Comparison of ENCODE assay signal across 10 mouse cellular contexts in the genomic region with DNA sequence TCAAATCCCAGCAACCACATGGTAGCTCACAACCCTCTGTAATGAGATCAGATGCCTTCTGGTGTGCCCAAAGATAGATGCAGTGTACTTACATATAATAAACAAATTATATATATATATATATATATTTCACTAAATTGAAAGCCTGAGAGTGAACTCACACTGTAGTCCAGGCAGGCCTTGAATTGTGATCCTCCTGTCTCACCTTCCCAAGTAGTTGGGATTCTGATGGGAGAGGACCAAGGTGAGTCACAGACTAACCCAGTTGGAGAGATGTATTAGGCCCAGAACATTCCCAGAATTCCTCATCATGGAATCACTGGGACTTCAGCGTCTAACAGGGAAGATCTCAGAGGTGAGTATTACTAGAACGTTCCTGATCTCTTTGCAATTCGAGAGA. TPM values are rescaled to one million over a fixed set of nuclear protein-coding genes. Genes with fewer than 3 reads are reported as not detected.
DNase-seq lines count a peak whose midpoint lies in the region; ATAC-seq lines count a peak whose summit lies in the region.
"Had no signal": no experiment of that assay in that cellular context is flagged by ENCODE, and none has a peak within 500 bp of the region (broad histone marks: within the 10 kb centered on the region; RNA-seq: fewer than 3 reads in every experiment).

A gene (plus strand): TSS at position 301 of the 400 bp plus-strand sequence.

- H3K9ac ChIP-seq in heart, embryonic 11.5 days (ENCODE audit: low read depth, low read length): peak within 1 kb of the TSS; percentile 66
- peak within 1 kb of the TSS; percentile 53 for H3K9ac ChIP-seq in lung, embryonic 16.5 days (ENCODE audit: low read length)
- peak within 1 kb of the TSS; percentile 48; the same call in 1 of the 2 replicates for H3K9ac ChIP-seq in limb, embryonic 12.5 days (replicated peaks)
- no peak within 1 kb of the TSS for H3K9ac ChIP-seq in stomach, embryonic 15.5 days

- H3K4me3 ChIP-seq in heart, embryonic 11.5 days (ENCODE audit: low read depth, low read length): peak within 1 kb of the TSS; percentile 23
- H3K4me3 ChIP-seq in lung, embryonic 16.5 days (ENCODE audit: low read length): peak within 1 kb of the TSS; percentile 39
- peak within 1 kb of the TSS; percentile 22; the same call in 1 of the 2 replicates for H3K4me3 ChIP-seq in limb, embryonic 12.5 days (replicated peaks)
- H3K4me3 ChIP-seq in stomach, embryonic 15.5 days (replicated peaks): peak within 1 kb of the TSS; percentile 24; the same call in 1 of the 2 replicates
- H3K4me3 ChIP-seq: erythroblast, embryonic 14.5 days had no signal

- intact Hi-C loops in heart, postnatal 14 days (cut with DNase I): no loop called here

- H3K27me3 ChIP-seq in heart, embryonic 11.5 days (ENCODE audit: control insufficient read depth, insufficient read depth, low read length): no peaks in the 10 kb centered on the region
- H3K27me3 ChIP-seq in lung, embryonic 16.5 days (ENCODE audit: control insufficient read depth, insufficient read depth, low read depth, low read length): no peaks in the 10 kb centered on the region
- no peaks in the 10 kb centered on the region for H3K27me3 ChIP-seq in limb, embryonic 12.5 days
- H3K27me3 ChIP-seq in stomach, embryonic 15.5 days (replicated peaks): no peaks in the 10 kb centered on the region

- ATAC-seq in heart, embryonic 11.5 days (replicated peaks; ENCODE audit: insufficient number of reproducible peaks, low FRiP score, low TSS enrichment): no peak
- no peak for ATAC-seq in lung, embryonic 16.5 days (ENCODE audit: low read depth)
- no peak for ATAC-seq in limb, embryonic 12.5 days (ENCODE audit: insufficient number of reproducible peaks, insufficient read depth, low FRiP score, low TSS enrichment, low read depth)
- ATAC-seq in stomach, embryonic 15.5 days (ENCODE audit: insufficient read depth, low FRiP score, low read depth): no peak

- no peaks in the 10 kb centered on the region for H3K9me3 ChIP-seq in heart, embryonic 11.5 days (replicated peaks; ENCODE audit: control insufficient read depth, low read length)
- no peaks in the 10 kb centered on the region for H3K9me3 ChIP-seq in lung, embryonic 16.5 days (ENCODE audit: control insufficient read depth, low read length)
- no peaks in the 10 kb centered on the region for H3K9me3 ChIP-seq in limb, embryonic 12.5 days
- no peaks in the 10 kb centered on the region for H3K9me3 ChIP-seq in stomach, embryonic 15.5 days

- H3K27ac ChIP-seq in heart, embryonic 11.5 days (ENCODE audit: low read depth, low read length): no peak within 1 kb of the TSS; the same call in 1 of the 2 replicates
- H3K27ac ChIP-seq in lung, embryonic 16.5 days (ENCODE audit: low read length): no peak within 1 kb of the TSS
- peak within 1 kb of the TSS; percentile 57 for H3K27ac ChIP-seq in limb, embryonic 12.5 days
- H3K27ac ChIP-seq in stomach, embryonic 15.5 days: no peak within 1 kb of the TSS

- no peak for DNase-seq in heart, postnatal 14 days
- no peak for DNase-seq in lung, adult 18-20 months
- no peak for DNase-seq in MN1 (ENCODE audit: low spot score)
- no peak for DNase-seq in cerebellum, postnatal 36 days
- DNase-seq: thymus, postnatal 25 days had no signal

- WGBS in heart, embryonic 11.5 days (ENCODE audit: insufficient replicate concordance): 68% methylated on average over 3 of the region's 3 CpGs
- 55% methylated on average over 3 of the region's 3 CpGs for WGBS in lung, embryonic 16.5 days
- 74% methylated on average over 3 of the region's 3 CpGs for WGBS in limb, embryonic 12.5 days
- WGBS in stomach, embryonic 15.5 days: 63% methylated on average over 3 of the region's 3 CpGs

- peak within 1 kb of the TSS; percentile 57 for H3K4me2 ChIP-seq in heart, embryonic 11.5 days
- H3K4me2 ChIP-seq in lung, embryonic 16.5 days (ENCODE audit: low read depth, low read length): peak within 1 kb of the TSS; percentile 62
- H3K4me2 ChIP-seq in limb, embryonic 12.5 days: peak within 1 kb of the TSS; percentile 43
- H3K4me2 ChIP-seq in stomach, embryonic 15.5 days: peak within 1 kb of the TSS; percentile 49

- H3K36me3 ChIP-seq in heart, embryonic 11.5 days (ENCODE audit: control insufficient read depth, insufficient read depth, low read length): no peaks in the 10 kb centered on the region
- H3K36me3 ChIP-seq in lung, embryonic 16.5 days (ENCODE audit: control insufficient read depth, insufficient read depth, low read length): no peaks in the 10 kb centered on the region
- no peaks in the 10 kb centered on the region for H3K36me3 ChIP-seq in limb, embryonic 12.5 days
- no peaks in the 10 kb centered on the region for H3K36me3 ChIP-seq in stomach, embryonic 15.5 days

- H3K4me1 ChIP-seq in heart, embryonic 11.5 days (ENCODE audit: control insufficient read depth, insufficient read depth, low read length): peaks cover 6% of the 10 kb centered on the region; the same call in 1 of the 2 replicates
- peaks cover 2% of the 10 kb centered on the region; the same call in 1 of the 2 replicates for H3K4me1 ChIP-seq in lung, embryonic 16.5 days (replicated peaks; ENCODE audit: control insufficient read depth, insufficient read depth, low read length)
- H3K4me1 ChIP-seq in limb, embryonic 12.5 days (replicated peaks): peaks cover 10% of the 10 kb centered on the region; the same call in 1 of the 2 replicates
- peaks cover 10% of the 10 kb centered on the region; the same call in 1 of the 2 replicates for H3K4me1 ChIP-seq in stomach, embryonic 15.5 days

RNA-seq across cellular contexts. Expression of the gene that starts here (rescaled TPM):
- 1.9 TPM in 2 replicates for polyA plus RNA-seq in heart, embryonic 11.5 days (2014; fragmentation: Nextera tagmentation; extraction: Ambion mirVana)
- 1 to 10 TPM; 2.5 to 3.5 TPM for total RNA-seq in heart, postnatal 14 days (2021)
- polyA plus RNA-seq in lung, embryonic 16.5 days (2015; fragmentation: Nextera tagmentation; extraction: Ambion mirVana): 3.5 and 3.6 TPM in 2 replicates
- 3.5 and 4.2 TPM in 2 replicates for polyA plus RNA-seq in limb, embryonic 12.5 days (2016; fragmentation: Nextera tagmentation; extraction: Ambion mirVana)
- 4.7 and 5.3 TPM in 2 replicates for polyA plus RNA-seq in stomach, embryonic 15.5 days (2015; fragmentation: Nextera tagmentation; extraction: Ambion mirVana)
- polyA plus RNA-seq: erythroblast, embryonic 14.5 days had no signal
